Mouse (Mus musculus) limb, embryonic 13.5 days (tissue): ENCODE data around the gene Olfr904. TPM values are rescaled to one million over a fixed set of nuclear protein-coding genes. Genes with fewer than 3 reads are reported as not detected.
"Not testable (repeated sequence)": the region's sequence is repeated elsewhere in the genome, so short reads cannot be mapped to it uniquely, and the experiment has no call there.

Source experiments
- ATAC-seq: fragments of 200-750 bp; cut with Nextera tagmentation; 2 replicates; pipeline ENCODE4 v1.8.0; 2017; ENCODE audit warnings: low read depth, moderate number of reproducible peaks, moderate TSS enrichment; ENCODE audit not compliant: low FRiP score
- H3K27ac ChIP-seq: fragments of 300-500 bp; sonication (generic); 2 replicates; pipeline ENCODE4 v1.5.1; 2015; ENCODE audit warnings: inconsistent platforms, mild to moderate bottlenecking, moderate library complexity
- H3K27me3 ChIP-seq: fragments of 300-500 bp; sonication (generic); 2 replicates; pipeline ENCODE4 v1.6.1; 2015; ENCODE audit warnings: mild to moderate bottlenecking, inconsistent platforms
- H3K36me3 ChIP-seq: fragments of 300-500 bp; sonication (generic); 2 replicates; pipeline ENCODE4 v1.6.1; 2015; ENCODE audit warnings: inconsistent platforms, mild to moderate bottlenecking, moderate library complexity
- H3K4me1 ChIP-seq: fragments of 300-500 bp; sonication (generic); 2 replicates; pipeline ENCODE4 v1.6.1; 2015; ENCODE audit warnings: inconsistent platforms
- H3K4me2 ChIP-seq: fragments of 300-500 bp; sonication (generic); replicated peaks from 2 replicates; pipeline ENCODE4 v1.6.1; 2015; ENCODE audit warnings: inconsistent platforms, mild to moderate bottlenecking, moderate library complexity
- H3K4me3 ChIP-seq: fragments of 300-500 bp; sonication (generic); 2 replicates; pipeline ENCODE4 v1.5.1; 2015; ENCODE audit warnings: moderate library complexity, mild to moderate bottlenecking, inconsistent platforms
- H3K9ac ChIP-seq: fragments of 300-500 bp; sonication (generic); 2 replicates; pipeline ENCODE4 v1.6.1; 2015; ENCODE audit warnings: mild to moderate bottlenecking, inconsistent platforms
- H3K9me3 ChIP-seq: fragments of 300-500 bp; sonication (generic); 2 replicates; pipeline ENCODE4 v1.6.1; 2016; ENCODE audit warnings: inconsistent platforms
- WGBS: fragments of 180-500 bp; shearing (Covaris S2); methylation state at CpG from one replicate; pipeline ENCODE4 v1.1.7; 2015; 5-methylcytosine and 5-hydroxymethylcytosine counted together
- polyA plus RNA-seq: library from polyadenylated mRNA; unstranded; fragments of >200 nt; fragmentation: Nextera tagmentation; extraction: Ambion mirVana; gene quantifications from 2 replicates; pipeline ENCODE4 v1.2.1, GENCODE M21; 2015

Olfr904 gene
- not detected in 2 replicates for polyA plus RNA-seq

DNA sequence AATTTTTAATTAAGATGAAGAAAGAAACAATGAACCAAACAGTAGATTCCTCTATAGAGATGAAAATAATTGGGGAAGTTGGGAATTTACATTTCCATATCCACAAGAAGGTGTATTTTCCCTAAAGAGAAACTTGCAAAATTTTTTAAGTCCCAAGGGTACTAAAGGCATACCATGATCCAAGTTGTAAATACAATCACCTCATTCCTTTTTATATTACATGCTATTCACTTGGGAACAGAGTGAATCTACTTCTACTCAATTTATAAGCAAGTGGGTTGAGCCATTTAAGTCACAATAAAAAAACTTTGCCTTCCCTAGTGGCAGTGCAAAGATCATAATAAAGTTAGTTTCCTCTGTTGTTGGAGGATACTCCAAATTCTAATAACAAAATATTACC is at the start of gene Olfr904:
Gene Olfr904 (plus strand): TSS at position 301 of the 400 bp plus-strand sequence.
- Histone ChIP-seq H3K9ac (no peak within 1 kb of the TSS), H3K4me2 (no peak within 1 kb of the TSS), H3K36me3 (no peaks in the 10 kb centered on the region), H3K4me1 (no peaks in the 10 kb centered on the region), H3K27ac (no peak within 1 kb of the TSS), H3K27me3 (no peaks in the 10 kb centered on the region), H3K9me3 (no peaks in the 10 kb centered on the region), H3K4me3 (no peak within 1 kb of the TSS)
- no peak for ATAC-seq

GRCm38 (mm10) chr9:38413502-38413901 is 49.4 kb upstream of the Olfr904 start:
- H3K4me2 ChIP-seq, H3K27ac ChIP-seq, H3K36me3 ChIP-seq, H3K4me1 ChIP-seq, H3K9ac ChIP-seq, H3K27me3 ChIP-seq, ATAC-seq, H3K4me3 ChIP-seq: not testable (repeated sequence)
- H3K9me3 ChIP-seq: peaks cover 14% of the 10 kb centered on the region
- WGBS: 90% methylated on average over 14 of the region's 14 CpGs

GRCm38 (mm10) chr9:38423801-38424200 is 39.1 kb upstream of the Olfr904 start:
- Histone ChIP-seq H3K4me2 (no peak overlapping the region), H3K4me3 (no peak overlapping the region), H3K4me1 (no peaks in the 10 kb centered on the region), H3K9ac (no peak overlapping the region), H3K36me3 (no peaks in the 10 kb centered on the region), H3K27ac (no peak overlapping the region), H3K27me3 (no peaks in the 10 kb centered on the region), H3K9me3 (0 out of 2 replicates have a peak, but pooled peaks cover 5% of the 10 kb centered on the region)
- ATAC-seq: no peak

DNA sequence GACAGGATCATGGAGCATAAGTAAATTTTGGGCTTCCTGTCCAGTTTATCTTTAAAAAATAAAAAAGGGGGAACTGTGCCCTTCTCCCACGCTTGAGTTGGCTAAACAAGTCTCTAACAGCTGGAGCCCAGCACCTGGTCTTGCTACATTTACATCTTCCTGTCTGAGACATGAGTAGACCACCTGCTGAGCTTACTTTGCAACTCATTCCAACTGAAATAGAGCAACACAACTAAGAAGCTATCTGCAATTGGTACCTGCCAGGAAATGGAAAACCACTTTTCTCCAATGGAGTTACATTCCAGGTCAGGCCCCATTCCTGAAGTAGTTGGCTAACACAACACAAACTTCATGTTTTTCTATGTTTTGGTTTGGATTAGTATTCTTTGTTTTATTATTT is 35.9 kb upstream of the Olfr904 start:
- 34% methylated on average over 1 of the region's 1 CpGs for WGBS
- Histone ChIP-seq H3K36me3 (no peaks in the 10 kb centered on the region), H3K27ac (no peak overlapping the region), H3K4me1 (no peaks in the 10 kb centered on the region), H3K27me3 (no peaks in the 10 kb centered on the region), H3K9ac (no peak overlapping the region), H3K9me3 (0 out of 2 replicates have a peak, but pooled peaks cover 5% of the 10 kb centered on the region), H3K4me3 (no peak overlapping the region), H3K4me2 (no peak overlapping the region)
- ATAC-seq: no peak

DNA sequence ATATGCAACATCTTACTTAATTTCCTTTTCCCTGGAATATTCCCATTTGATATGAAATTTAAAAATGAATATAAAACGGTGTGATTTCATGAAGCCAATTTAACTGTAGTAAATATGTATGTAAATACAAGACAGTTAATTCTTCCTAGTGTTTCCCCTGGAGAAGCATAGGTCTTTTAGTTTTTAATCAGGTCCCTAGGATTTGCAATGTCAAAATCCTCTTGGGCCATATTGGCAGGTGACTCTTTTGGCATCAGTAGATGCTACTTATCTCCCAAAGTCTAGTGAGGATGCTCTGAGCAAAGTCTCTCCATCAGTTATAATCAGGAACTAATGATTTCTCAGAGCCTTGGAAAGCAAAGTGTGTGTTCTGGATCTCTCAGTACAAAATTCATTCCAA is 33.8 kb upstream of the Olfr904 start, which contains the start of gene Olfr901:
Gene Olfr901 (plus strand): TSS at position 301 of the 400 bp plus-strand sequence.
- Histone ChIP-seq H3K27me3 (no peaks in the 10 kb centered on the region), H3K4me3 (no peak within 1 kb of the TSS), H3K27ac (no peak within 1 kb of the TSS), H3K9ac (no peak within 1 kb of the TSS), H3K9me3 (0 out of 2 replicates have a peak, but pooled peaks cover 5% of the 10 kb centered on the region), H3K4me1 (no peaks in the 10 kb centered on the region), H3K4me2 (no peak within 1 kb of the TSS), H3K36me3 (no peaks in the 10 kb centered on the region)
- 76% methylated on average over 1 of the region's 1 CpGs for WGBS
- no peak for ATAC-seq

DNA sequence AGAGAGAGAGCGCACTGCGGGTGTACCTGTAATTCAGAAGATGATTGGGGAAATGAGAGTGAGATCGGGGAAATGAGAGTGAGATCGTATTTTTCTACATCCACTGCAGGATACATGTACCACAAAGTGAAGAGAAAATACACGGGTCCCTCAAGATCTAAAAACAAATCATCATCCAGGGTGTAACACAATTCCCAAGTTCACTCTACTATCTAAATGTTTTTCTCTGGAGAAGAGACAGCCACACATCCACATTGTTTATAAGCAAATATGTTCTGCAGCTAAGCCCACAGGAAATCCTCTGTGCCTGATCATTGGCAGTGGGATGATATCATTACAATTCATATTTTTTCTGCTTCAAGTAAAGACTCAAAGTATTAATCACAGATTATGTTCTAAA is 15.6 kb upstream of the Olfr904 start, which contains the start of gene Olfr902:
Gene Olfr902 (plus strand): TSS at position 301 of the 400 bp plus-strand sequence.
- 91% methylated on average over 5 of the region's 5 CpGs for WGBS
- no peak within 1 kb of the TSS for H3K4me2 ChIP-seq
- no peak within 1 kb of the TSS for H3K9ac ChIP-seq
- H3K9me3 ChIP-seq: no peaks in the 10 kb centered on the region
- no peak for ATAC-seq
- no peaks in the 10 kb centered on the region for H3K4me1 ChIP-seq
- H3K36me3 ChIP-seq: no peaks in the 10 kb centered on the region
- H3K27ac ChIP-seq: no peak within 1 kb of the TSS
- no peak within 1 kb of the TSS for H3K4me3 ChIP-seq
- no peaks in the 10 kb centered on the region for H3K27me3 ChIP-seq

DNA sequence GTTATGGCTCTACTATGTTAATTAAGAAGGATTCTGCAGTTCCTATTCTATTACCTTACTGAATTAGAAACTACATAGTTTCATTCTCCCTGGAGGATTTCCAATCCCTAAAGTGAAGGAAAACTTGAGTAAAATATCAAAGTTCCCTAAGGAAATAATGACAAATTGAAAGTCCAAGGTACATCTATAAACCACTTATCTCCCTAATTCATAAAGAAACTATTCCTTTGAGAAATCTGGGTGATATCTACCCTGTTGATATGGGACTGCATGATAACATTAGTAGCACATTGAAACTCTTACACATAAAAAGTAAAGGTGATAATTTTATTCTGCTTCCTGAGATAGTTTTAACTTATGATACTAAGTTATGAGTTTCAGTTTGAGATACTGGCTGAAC is 7.9 kb downstream of the Olfr904 start, which contains the start of gene Olfr905:
Gene Olfr905 (plus strand): TSS at position 301 of the 400 bp plus-strand sequence.
- Histone ChIP-seq H3K9ac (no peak within 1 kb of the TSS), H3K27ac (no peak within 1 kb of the TSS), H3K4me2 (no peak within 1 kb of the TSS), H3K4me1 (no peaks in the 10 kb centered on the region), H3K4me3 (no peak within 1 kb of the TSS), H3K9me3 (no peaks in the 10 kb centered on the region), H3K36me3 (no peaks in the 10 kb centered on the region), H3K27me3 (no peaks in the 10 kb centered on the region)
- no peak for ATAC-seq

GRCm38 (mm10) chr9:38486785-38487184 is 23.8 kb downstream of the Olfr904 start, which contains the start of gene Olfr906:
Olfr906 (plus strand) TSS chr9:38487085.
- H3K9ac ChIP-seq: no peak within 1 kb of the TSS
- 89% methylated on average over 3 of the region's 3 CpGs for WGBS
- H3K4me1 ChIP-seq: no peaks in the 10 kb centered on the region
- no peak within 1 kb of the TSS for H3K4me3 ChIP-seq
- no peak for ATAC-seq
- no peaks in the 10 kb centered on the region for H3K36me3 ChIP-seq
- H3K4me2 ChIP-seq: no peak within 1 kb of the TSS
- H3K27ac ChIP-seq: no peak within 1 kb of the TSS
- H3K27me3 ChIP-seq: no peaks in the 10 kb centered on the region
- H3K9me3 ChIP-seq: no peaks in the 10 kb centered on the region; the same call in 1 of the 2 replicates

GRCm38 (mm10) chr9:38495501-38495900 is 32.6 kb downstream of the Olfr904 start, which contains the start of gene Olfr907:
Olfr907 (plus strand) TSS chr9:38495801.
- H3K4me3 ChIP-seq: no peak within 1 kb of the TSS
- no peaks in the 10 kb centered on the region for H3K4me1 ChIP-seq
- H3K36me3 ChIP-seq: no peaks in the 10 kb centered on the region
- WGBS: 84% methylated on average over 2 of the region's 2 CpGs
- no peak for ATAC-seq
- H3K27me3 ChIP-seq: no peaks in the 10 kb centered on the region
- H3K27ac ChIP-seq: no peak within 1 kb of the TSS
- no peaks in the 10 kb centered on the region for H3K9me3 ChIP-seq
- H3K4me2 ChIP-seq: no peak within 1 kb of the TSS
- H3K9ac ChIP-seq: no peak within 1 kb of the TSS

GRCm38 (mm10) chr9:38512353-38512752 is 49.4 kb downstream of the Olfr904 start:
- H3K4me3 ChIP-seq: no peak overlapping the region
- no peaks in the 10 kb centered on the region for H3K36me3 ChIP-seq
- H3K9me3 ChIP-seq: no peaks in the 10 kb centered on the region
- no peak overlapping the region for H3K9ac ChIP-seq
- no peak overlapping the region for H3K4me2 ChIP-seq
- no peaks in the 10 kb centered on the region for H3K4me1 ChIP-seq
- ATAC-seq: no peak
- H3K27ac ChIP-seq: no peak overlapping the region
- H3K27me3 ChIP-seq: no peaks in the 10 kb centered on the region
- 73% methylated on average over 2 of the region's 2 CpGs for WGBS

Other genes with a start within 250 kb of the Olfr904 start
- gene Olfr894, start 245.1 kb upstream of the Olfr904 start, polyA plus RNA-seq: not detected in 2 replicates
- gene Olfr143, start 210.4 kb upstream of the Olfr904 start, polyA plus RNA-seq: not detected in 2 replicates
- not detected in 2 replicates for gene Olfr895, start 195.3 kb upstream of the Olfr904 start, polyA plus RNA-seq
- gene Olfr896-ps1, start 172.0 kb upstream of the Olfr904 start, polyA plus RNA-seq: not detected in 2 replicates
- not detected in 2 replicates for gene Olfr25, start 134.1 kb upstream of the Olfr904 start, polyA plus RNA-seq
- not detected in 2 replicates for gene Olfr898, start 114.7 kb upstream of the Olfr904 start, polyA plus RNA-seq
- gene Olfr250, start 96.2 kb upstream of the Olfr904 start, polyA plus RNA-seq: not detected in 2 replicates
- not detected in 2 replicates for gene Olfr251, start 86.1 kb upstream of the Olfr904 start, polyA plus RNA-seq
- gene Olfr147, start 61.4 kb upstream of the Olfr904 start, polyA plus RNA-seq: not detected in 2 replicates
- not detected in 2 replicates for gene Olfr901, start 33.7 kb upstream of the Olfr904 start, polyA plus RNA-seq
- not detected in 2 replicates for gene Olfr902, start 15.5 kb upstream of the Olfr904 start, polyA plus RNA-seq
- not detected in 2 replicates for gene Olfr905, start 8.0 kb downstream of the Olfr904 start, polyA plus RNA-seq
- not detected in 2 replicates for gene Olfr906, start 23.9 kb downstream of the Olfr904 start, polyA plus RNA-seq
- not detected in 2 replicates for gene Olfr907, start 32.7 kb downstream of the Olfr904 start, polyA plus RNA-seq
- gene Olfr911-ps1, start 58.4 kb downstream of the Olfr904 start, polyA plus RNA-seq: not detected in 2 replicates
- gene Olfr910, start 74.7 kb downstream of the Olfr904 start, polyA plus RNA-seq: not detected in 2 replicates
- gene Olfr912, start 117.0 kb downstream of the Olfr904 start, polyA plus RNA-seq: not detected in 2 replicates
- not detected in 2 replicates for gene Olfr913, start 129.6 kb downstream of the Olfr904 start, polyA plus RNA-seq
- not detected in 2 replicates for gene Olfr914, start 142.0 kb downstream of the Olfr904 start, polyA plus RNA-seq
- gene Olfr916, start 196.7 kb downstream of the Olfr904 start, polyA plus RNA-seq: not detected in 2 replicates
- not detected in 2 replicates for gene Olfr917, start 202.7 kb downstream of the Olfr904 start, polyA plus RNA-seq
- gene Olfr918, start 211.5 kb downstream of the Olfr904 start, polyA plus RNA-seq: not detected in 2 replicates
- gene Olfr919, start 240.5 kb downstream of the Olfr904 start, polyA plus RNA-seq: not detected in 2 replicates